Mouse (Mus musculus) C2C12 (cell line): ENCODE measurements around the gene Pus10. TPM values are rescaled to one million over a fixed set of nuclear protein-coding genes. Genes with fewer than 3 reads are reported as not detected.

ENCODE experiments used
- H3K27me3 ChIP-seq: one replicate; pipeline ENCODE4 v1.6.1; 2011; ENCODE audit not compliant: control insufficient read depth, insufficient read depth, insufficient read length
- H3K36me3 ChIP-seq: one replicate; pipeline ENCODE4 v1.6.1; 2011; ENCODE audit not compliant: control insufficient read depth, insufficient read depth
- H3K4me3 ChIP-seq: one replicate; pipeline ENCODE4 v1.5.1; 2011; ENCODE audit warnings: mild to moderate bottlenecking, control low read depth; ENCODE audit not compliant: poor library complexity, insufficient read depth, severe bottlenecking
- H3K79me2 ChIP-seq: one replicate; pipeline ENCODE4 v1.6.1; 2011; ENCODE audit not compliant: control insufficient read depth, insufficient read depth
- H3K79me3 ChIP-seq: one replicate; pipeline ENCODE4 v1.6.1; 2011; ENCODE audit warnings: low read depth, control low read depth
- H3ac ChIP-seq: one replicate; pipeline ENCODE3; 2011; ENCODE audit warnings: low read depth; ENCODE audit not compliant: control insufficient read depth, insufficient read length
- CEBPB ChIP-seq: IDR thresholded peaks from one replicate; pipeline ENCODE4 v1.6.1; 2011; ENCODE audit warnings: low read depth, mild to moderate bottlenecking, control low read depth, moderate library complexity
- CTCF ChIP-seq: IDR thresholded peaks from one replicate; pipeline ENCODE4 v1.5.1; 2011; ENCODE audit not compliant: control insufficient read depth, insufficient read depth, insufficient read length
- FOSL1 ChIP-seq: IDR thresholded peaks from one replicate; pipeline ENCODE4 v1.8.0; 2011; ENCODE audit warnings: mild to moderate bottlenecking, low read length; ENCODE audit not compliant: poor library complexity, insufficient read depth, severe bottlenecking
- MAX ChIP-seq: IDR thresholded peaks from one replicate; pipeline ENCODE4 v1.6.1; 2011; ENCODE audit warnings: mild to moderate bottlenecking, control low read depth
- MYOD1 ChIP-seq: IDR thresholded peaks from one replicate; pipeline ENCODE4 v1.6.1; 2011; ENCODE audit warnings: low read depth; ENCODE audit not compliant: control insufficient read depth, insufficient read length
- MYOG ChIP-seq: IDR thresholded peaks from one replicate; pipeline ENCODE4 v1.6.1; 2011; ENCODE audit not compliant: control insufficient read depth, insufficient read length; ENCODE audit errors: extremely low read depth
- USF1 ChIP-seq: IDR thresholded peaks from one replicate; pipeline ENCODE4 v1.6.1; 2011; ENCODE audit warnings: low read depth, mild to moderate bottlenecking, control low read depth, moderate library complexity
- polyA plus RNA-seq: library from polyadenylated mRNA; unstranded; fragments of >200 nt; fragmentation: generic; extraction: Trizol; gene quantifications from one replicate; pipeline ENCODE4 v1.2.1, GENCODE M21; 2012; ENCODE audit warnings: missing spikeins

Gene Pus10
- polyA plus RNA-seq, 1 experiment: 6.9 TPM

DNA sequence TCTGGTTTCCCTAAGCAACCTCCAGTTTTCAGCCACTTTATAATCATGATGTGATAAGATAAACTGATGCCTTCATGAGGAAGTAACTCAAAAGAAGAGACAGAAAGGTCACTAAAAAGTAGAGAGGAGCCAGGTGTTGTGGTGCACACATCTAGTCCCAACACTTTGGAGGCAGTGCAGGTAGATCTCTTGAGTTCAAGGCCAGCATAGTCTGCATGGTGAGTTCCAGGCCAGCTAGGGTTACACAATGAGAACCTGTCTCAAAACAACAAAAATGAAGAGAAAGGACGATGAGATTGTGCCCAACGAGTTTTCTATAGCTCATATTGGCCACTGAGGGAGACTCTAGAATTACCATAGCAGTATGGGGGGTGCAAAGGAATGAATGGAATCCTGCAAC lies 33.1 kb downstream of the Pus10 start:
- Histone ChIP-seq H3K79me2 (peaks cover 47% of the 10 kb centered on the region), H3K4me3 (no peak overlapping the region), H3K27me3 (no peaks in the 10 kb centered on the region), H3K36me3 (peaks cover 28% of the 10 kb centered on the region), H3K79me3 (peaks cover 11% of the 10 kb centered on the region), H3ac (no peak overlapping the region)
- TF ChIP-seq CEBPB (no peak), MYOG (no peak), CTCF (no peak), FOSL1 (no peak), MAX (no peak), USF1 (no peak), MYOD1 (no peak)

DNA sequence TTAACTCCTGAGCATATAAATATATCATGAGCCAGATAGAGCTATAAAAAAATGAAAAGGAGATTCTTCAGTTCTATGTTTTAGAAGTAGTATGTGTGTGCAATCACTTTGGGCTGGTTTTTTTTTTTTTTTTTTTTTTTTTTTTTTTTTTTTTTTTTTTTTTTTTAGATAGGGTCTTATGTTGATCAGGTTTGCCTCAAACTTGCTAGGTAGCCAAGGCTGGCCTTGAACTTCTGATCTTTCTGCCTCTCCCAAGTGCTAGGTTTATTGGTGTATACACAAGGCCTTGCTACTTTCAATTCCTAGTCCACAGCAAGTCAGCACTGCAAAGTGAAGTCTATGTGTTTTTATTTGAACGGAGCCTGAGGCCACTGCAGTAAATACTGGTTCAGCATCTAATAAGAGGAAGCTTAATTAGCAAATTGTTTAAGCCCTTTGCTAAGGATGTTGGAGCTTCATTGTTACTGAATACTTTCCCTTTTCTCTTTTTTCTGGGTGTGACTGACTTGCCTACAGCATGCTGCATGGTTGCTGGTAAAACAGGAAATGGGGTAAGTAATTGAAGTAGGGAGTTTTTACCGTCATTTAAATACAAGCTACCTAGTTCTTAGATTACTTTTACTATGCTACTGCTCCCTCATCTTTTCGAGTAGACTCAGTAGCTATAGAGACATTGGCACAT lies 34.1 kb downstream of the Pus10 start:
- TF ChIP-seq MAX: no peak
- TF ChIP-seq MYOG: no peak
- TF ChIP-seq USF1: no peak
- TF ChIP-seq FOSL1: no peak
- TF ChIP-seq CEBPB: no peak
- TF ChIP-seq MYOD1: no peak
- no peak for TF ChIP-seq CTCF
- H3K79me3 ChIP-seq: peaks cover 7% of the 10 kb centered on the region
- peaks cover 37% of the 10 kb centered on the region for H3K79me2 ChIP-seq
- H3K27me3 ChIP-seq: no peaks in the 10 kb centered on the region
- peaks cover 28% of the 10 kb centered on the region for H3K36me3 ChIP-seq
- no peak overlapping the region for H3K4me3 ChIP-seq
- no peak overlapping the region for H3ac ChIP-seq

DNA sequence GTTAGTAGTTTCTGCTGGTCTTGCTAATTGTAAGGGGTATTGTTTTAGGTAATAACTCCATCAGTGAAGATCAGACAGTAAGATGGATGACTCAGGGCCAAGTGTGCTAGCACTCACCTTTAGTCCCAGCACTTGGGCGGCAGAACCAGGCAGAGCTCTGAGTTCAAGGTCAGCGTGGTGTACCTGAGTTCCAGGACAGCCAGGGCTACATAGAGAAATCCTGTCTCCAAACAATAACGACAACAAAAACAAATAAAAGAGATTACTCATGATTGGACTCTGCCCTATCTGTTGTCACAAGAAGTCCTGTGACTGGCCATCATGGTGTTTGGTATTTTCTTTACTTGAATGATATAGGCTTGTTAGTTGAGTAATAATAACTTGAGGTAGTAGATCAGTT lies 36.4 kb downstream of the Pus10 start:
- Histone ChIP-seq H3K36me3 (peaks cover 49% of the 10 kb centered on the region), H3ac (no peak overlapping the region)
- TF ChIP-seq USF1: no peak
- TF ChIP-seq MYOD1: no peak
- no peak for TF ChIP-seq CEBPB
- TF ChIP-seq MYOG: no peak
- TF ChIP-seq CTCF: no peak

DNA sequence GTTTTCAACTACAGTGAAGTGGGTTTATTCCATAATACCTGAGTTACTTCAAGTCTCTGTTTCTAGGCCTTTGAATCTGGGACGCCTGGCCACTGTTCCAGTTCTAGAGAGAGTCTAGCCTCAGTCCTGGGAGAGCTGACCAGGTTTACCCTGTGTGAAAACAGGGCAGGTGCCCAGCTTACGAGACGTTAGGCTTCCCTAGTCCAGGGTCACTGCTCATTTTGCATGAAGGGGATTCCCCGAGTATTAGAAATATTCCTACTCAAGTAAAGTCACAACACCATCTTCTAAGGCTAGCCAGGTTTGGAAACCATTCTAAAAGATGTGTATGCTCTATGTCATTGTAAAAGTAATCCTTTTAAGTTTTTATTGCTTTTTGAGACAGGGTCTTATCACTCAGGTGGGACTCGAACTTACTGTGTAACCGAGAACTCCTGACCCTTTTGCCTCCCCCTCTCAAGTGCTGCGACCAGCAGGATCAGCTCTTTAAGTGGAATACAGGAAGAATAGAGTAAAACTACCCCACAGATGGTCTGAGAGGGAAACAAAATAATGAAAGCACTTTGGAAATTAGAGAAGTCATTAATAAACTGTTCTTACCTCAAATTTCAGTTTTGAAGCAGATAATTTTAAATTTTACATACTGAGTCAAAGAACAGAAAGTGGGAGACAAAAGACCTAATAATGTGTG lies 39.3 kb downstream of the Pus10 start:
- H3ac ChIP-seq: no peak overlapping the region
- H3K4me3 ChIP-seq: no peak overlapping the region
- H3K36me3 ChIP-seq: peaks cover 72% of the 10 kb centered on the region
- no peak for TF ChIP-seq MYOD1
- TF ChIP-seq CEBPB: no peak
- TF ChIP-seq MYOG: no peak
- no peak for TF ChIP-seq USF1
- no peak for TF ChIP-seq MAX
- TF ChIP-seq FOSL1: no peak
- no peak for TF ChIP-seq CTCF
- no peaks in the 10 kb centered on the region for H3K27me3 ChIP-seq
- H3K79me2 ChIP-seq: no peaks in the 10 kb centered on the region
- H3K79me3 ChIP-seq: no peaks in the 10 kb centered on the region

More for the DNA sequence above, 36.4 kb downstream of the Pus10 start:
- Histone ChIP-seq H3K79me3 (peaks cover 2% of the 10 kb centered on the region), H3K27me3 (no peaks in the 10 kb centered on the region), H3K4me3 (no peak overlapping the region), H3K79me2 (peaks cover 15% of the 10 kb centered on the region)

DNA sequence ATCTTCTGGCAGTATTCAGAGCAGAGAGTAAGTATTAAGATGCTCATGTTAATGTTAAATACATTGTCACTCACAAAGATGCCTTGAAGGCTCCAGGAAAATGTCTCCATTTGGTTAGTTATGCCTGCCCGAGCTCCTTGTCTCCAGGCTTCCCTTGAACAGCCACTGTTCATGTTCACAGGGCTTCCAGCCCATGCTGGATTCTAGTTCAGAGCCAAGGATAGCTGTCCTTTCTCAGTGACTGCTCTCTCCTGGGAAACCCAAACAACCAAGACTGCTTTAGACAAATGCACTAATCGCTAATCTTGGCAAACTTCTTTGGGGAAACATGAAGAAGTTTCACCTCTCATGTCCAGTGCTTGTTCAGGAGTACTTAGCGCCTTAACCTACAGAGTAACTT lies 46.8 kb downstream of the Pus10 start:
- peaks cover 91% of the 10 kb centered on the region for H3K36me3 ChIP-seq

More for the DNA sequence above, 46.8 kb downstream of the Pus10 start:
- no peak overlapping the region for H3K4me3 ChIP-seq
- no peak overlapping the region for H3ac ChIP-seq
- H3K79me2 ChIP-seq: no peaks in the 10 kb centered on the region
- no peaks in the 10 kb centered on the region for H3K79me3 ChIP-seq
- H3K27me3 ChIP-seq: no peaks in the 10 kb centered on the region
- TF ChIP-seq USF1 (no peak), FOSL1 (no peak), MYOD1 (no peak), MYOG (no peak), MAX (no peak), CTCF (no peak), CEBPB (no peak)
